In genomic region chr1:140397756-140398155, GRCm38 (mm10) we compare ENCODE assay signal across 17 mouse cellular contexts.
"Had no signal": no experiment of that assay in that cellular context is flagged by ENCODE, and none has a peak within 500 bp of the region (broad histone marks: within the 10 kb centered on the region; RNA-seq: fewer than 3 reads in every experiment).

No protein-coding gene starts in this region.

- H3K4me1 ChIP-seq: neural tube, embryonic 12.5 days; neural tube, embryonic 13.5 days; neural tube, embryonic 15.5 days; stomach, embryonic 15.5 days had no signal

- H3K9ac ChIP-seq: neural tube, embryonic 12.5 days; neural tube, embryonic 13.5 days; neural tube, embryonic 15.5 days; stomach, embryonic 15.5 days had no signal

- H3K27ac ChIP-seq: neural tube, embryonic 12.5 days; neural tube, embryonic 13.5 days; neural tube, embryonic 15.5 days; stomach, embryonic 15.5 days; stomach, postnatal 0 days had no signal

- H3K4me2 ChIP-seq: neural tube, embryonic 12.5 days; neural tube, embryonic 13.5 days; neural tube, embryonic 15.5 days; stomach, embryonic 15.5 days had no signal

- H3K36me3 ChIP-seq: neural tube, embryonic 12.5 days; neural tube, embryonic 13.5 days; neural tube, embryonic 15.5 days; stomach, embryonic 15.5 days had no signal

- H3K9me3 ChIP-seq: neural tube, embryonic 12.5 days; neural tube, embryonic 13.5 days; neural tube, embryonic 15.5 days; stomach, embryonic 15.5 days had no signal

- DNase-seq: retina, postnatal 1 day; right cerebral cortex, adult 18-20 months; right cerebral cortex, postnatal 14 days; right cerebral cortex, postnatal 25 days; right cerebral cortex, postnatal 4 days; spleen, adult 18-20 months; thymus, adult 18-20 months; thymus, adult 2 months; thymus, postnatal 14 days; thymus, postnatal 25 days; thymus, postnatal 36 days; thymus, postnatal 4 days had no signal

- H3K27me3 ChIP-seq: neural tube, embryonic 12.5 days; neural tube, embryonic 13.5 days; neural tube, embryonic 15.5 days; stomach, embryonic 15.5 days had no signal

- H3K4me3 ChIP-seq: neural tube, embryonic 12.5 days; neural tube, embryonic 13.5 days; neural tube, embryonic 15.5 days; stomach, embryonic 15.5 days had no signal
